Mouse (Mus musculus) liver, embryonic 14.5 days (tissue): Measurements from ENCODE around the gene Smg5.

Source experiments
- CTCF ChIP-seq: IDR thresholded peaks from 2 replicates; pipeline ENCODE4 v1.5.1; 2016; ENCODE audit warnings: antibody characterized with exemption, low read depth, control low read depth
- EP300 ChIP-seq: IDR thresholded peaks from 2 replicates; pipeline ENCODE4 v1.6.1; 2016; ENCODE audit warnings: antibody characterized with exemption, low read depth

DNA sequence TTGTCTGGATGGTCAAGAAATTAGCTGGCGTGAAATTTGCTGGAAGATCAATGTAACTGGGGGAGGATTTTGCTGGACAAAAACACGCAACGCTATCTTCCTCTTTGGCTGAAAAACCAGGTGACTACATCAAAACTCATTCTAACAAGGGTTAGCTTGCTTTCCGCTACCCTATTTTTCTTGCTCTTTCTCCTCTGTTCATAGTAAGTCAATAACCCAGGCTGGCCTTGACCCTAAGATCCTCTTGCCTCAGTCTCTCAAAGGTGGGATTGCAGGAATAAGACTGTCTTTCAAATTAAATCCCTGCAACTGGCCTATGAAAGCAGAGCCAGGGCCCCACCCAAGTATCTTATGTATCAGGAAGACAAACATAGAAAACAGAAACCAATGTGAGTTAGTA, 49.0 kb upstream of the Smg5 start, which contains the start of gene Gm38392:
- no peak for TF ChIP-seq CTCF
- no peak for TF ChIP-seq EP300
